Mouse (Mus musculus) embryonic fibroblast, embryonic 13.5 days (primary cell): ENCODE data around the gene Mtmr12.

Experiments
- CTCF ChIP-seq: IDR thresholded peaks from 2 replicates; pipeline ENCODE4 v1.5.1; 2011; ENCODE audit warnings: mild to moderate bottlenecking, control low read depth, low read length, moderate library complexity, borderline replicate concordance; ENCODE audit not compliant: insufficient read depth
- POLR2A ChIP-seq: IDR thresholded peaks from 2 replicates; pipeline ENCODE4 v1.6.1; 2011; ENCODE audit warnings: low read depth, mild to moderate bottlenecking, control low read depth, low read length, moderate library complexity

DNA sequence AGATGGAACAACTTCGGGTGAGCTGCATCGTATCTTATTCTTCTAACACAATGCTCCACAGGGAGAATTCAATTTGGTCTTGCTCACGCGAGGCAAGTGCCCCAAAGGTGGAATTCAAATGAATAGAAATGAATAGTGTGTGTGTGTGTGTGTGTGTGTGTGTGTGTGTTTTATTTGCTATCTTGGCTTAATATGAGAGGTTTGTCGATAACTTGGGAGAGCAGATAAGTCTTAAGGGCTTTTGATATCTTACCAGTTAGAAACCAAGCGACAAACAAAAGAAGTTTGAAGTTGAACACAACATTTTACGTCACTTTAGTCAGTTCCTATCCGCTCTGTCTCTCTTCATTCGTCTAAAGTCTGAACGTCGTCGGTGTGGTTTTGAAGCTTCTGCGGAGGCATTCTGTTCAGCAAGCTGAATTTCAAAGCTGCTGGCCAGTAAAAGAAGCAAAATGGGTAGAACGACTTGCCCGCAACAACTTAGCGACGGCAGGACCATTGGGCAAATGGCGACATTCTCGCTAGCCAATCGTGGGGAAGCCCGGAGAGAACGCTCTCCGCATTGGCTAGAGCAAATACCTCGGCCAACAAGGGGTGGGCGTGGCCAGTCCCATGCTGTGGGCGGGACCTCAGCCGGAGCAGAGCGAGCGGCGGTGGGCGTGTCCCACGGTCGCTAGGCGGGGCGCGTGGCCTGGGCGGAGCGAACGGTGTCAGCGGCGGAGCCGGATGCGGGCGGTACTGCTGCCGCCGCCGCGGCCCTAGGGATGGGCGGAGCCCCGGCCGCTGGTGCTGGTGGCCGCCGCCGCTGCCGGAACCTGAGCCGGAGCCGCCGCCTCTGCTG is at the start of gene Mtmr12:
- TF ChIP-seq CTCF (no peak), POLR2A (peak; percentile 71)
